Mouse (Mus musculus) Patski (cell line): Measurements from ENCODE around the gene Ticam1. TPM values are rescaled to one million over a fixed set of nuclear protein-coding genes. Genes with fewer than 3 reads are reported as not detected.

ENCODE experiments used
- ATAC-seq: fragments of 100-300 bp; one replicate; pipeline ENCODE4 v1.8.0; 2021
- CTCF ChIA-PET: fragments of 350-600 bp; sonication (Branson Sonifier 250); formaldehyde crosslinking; loops from one replicate; lab custom pipeline; 2022; ENCODE audit warnings: inconsistent platforms; lab: Charles Lee
- POLR2A ChIA-PET: fragments of 350-600 bp; sonication (Branson Sonifier 250); formaldehyde crosslinking; loops from one replicate; lab custom pipeline; 2022; ENCODE audit warnings: antibody characterized with exemption, inconsistent platforms; lab: Charles Lee
- DNase-seq: peaks from one replicate; pipeline ENCODE4 v3.0.0-alpha.2; 2011; ENCODE audit warnings: low read depth, low spot score
- H3K27me3 ChIP-seq: fragments of 371-371 bp; one replicate; pipeline ENCODE4 v1.5.1; 2021
- CTCF ChIP-seq: fragments of 100-300 bp; IDR thresholded peaks from one replicate; pipeline ENCODE4 v1.5.1; 2021
- in situ Hi-C: fragments of 300-500 bp; cut with MboI; formaldehyde crosslinking; loops from 3 replicates; pipeline ENCODE4 v1.11.1; 2018; ENCODE audit warnings: low pct_unique_long_range_greater_than_20kb, mixed read lengths
- polyA plus RNA-seq: library from polyadenylated mRNA; unstranded; gene quantifications from one replicate; pipeline ENCODE4 v1.2.3, GENCODE M21; 2021

Ticam1 gene
- polyA plus RNA-seq, 1 experiment from 2014 or later, result 23.9 TPM

DNA sequence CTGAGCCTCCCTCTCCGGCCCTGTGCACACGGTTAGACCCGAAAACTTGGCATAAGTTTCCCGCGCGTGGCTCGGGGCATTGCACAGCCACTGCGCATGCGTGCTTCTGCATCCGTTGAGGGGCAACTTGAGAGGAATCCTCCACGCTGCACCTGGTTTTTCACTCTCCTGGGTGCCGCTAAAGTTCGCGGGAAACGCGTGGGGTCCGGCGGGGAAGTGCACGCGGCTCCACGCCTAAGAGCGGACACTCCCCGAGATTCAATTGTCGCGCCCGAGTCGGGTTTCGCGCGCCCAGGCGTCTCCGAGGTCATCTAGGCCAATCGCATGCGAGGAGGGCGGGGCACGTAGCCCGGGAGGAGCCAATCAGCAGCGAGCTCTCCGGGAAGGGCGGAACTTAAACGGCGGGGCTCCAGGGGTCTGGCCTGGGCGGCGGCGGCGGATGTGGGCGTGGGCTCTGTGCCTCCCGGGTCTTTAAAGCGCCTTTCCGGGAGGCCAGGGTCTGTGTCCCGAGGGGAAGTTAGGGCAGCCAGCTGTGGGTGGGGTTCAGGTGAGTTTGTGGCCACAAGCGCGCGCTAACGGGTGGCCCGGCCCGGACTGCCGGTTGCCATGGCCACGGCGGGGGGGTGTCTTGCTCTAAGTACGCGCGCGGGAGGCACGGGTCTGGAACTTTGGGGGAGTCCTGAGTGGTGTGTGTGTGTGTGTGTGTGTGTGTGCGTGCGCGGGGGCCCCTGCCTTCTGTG is 27.4 kb upstream of the Ticam1 start:
- peak; percentile 95 for ATAC-seq
- POLR2A ChIA-PET, result interaction anchor here (1.0 to 1.6 kb wide), 2 partner anchors 13 to 15 kb away, joined by 3 to 5 read pairs; no protein-coding TSS in a partner anchor
- CTCF ChIA-PET, result interaction anchor here (1.8 kb wide), 1 partner anchor 13 kb away, joined by 5 read pairs; no protein-coding TSS in a partner anchor
- TF ChIP-seq CTCF, result no peak
- DNase-seq, result no peak
- in situ Hi-C loops, result no loop called here
- H3K27me3 ChIP-seq, result no peaks in the 10 kb centered on the region

DNA sequence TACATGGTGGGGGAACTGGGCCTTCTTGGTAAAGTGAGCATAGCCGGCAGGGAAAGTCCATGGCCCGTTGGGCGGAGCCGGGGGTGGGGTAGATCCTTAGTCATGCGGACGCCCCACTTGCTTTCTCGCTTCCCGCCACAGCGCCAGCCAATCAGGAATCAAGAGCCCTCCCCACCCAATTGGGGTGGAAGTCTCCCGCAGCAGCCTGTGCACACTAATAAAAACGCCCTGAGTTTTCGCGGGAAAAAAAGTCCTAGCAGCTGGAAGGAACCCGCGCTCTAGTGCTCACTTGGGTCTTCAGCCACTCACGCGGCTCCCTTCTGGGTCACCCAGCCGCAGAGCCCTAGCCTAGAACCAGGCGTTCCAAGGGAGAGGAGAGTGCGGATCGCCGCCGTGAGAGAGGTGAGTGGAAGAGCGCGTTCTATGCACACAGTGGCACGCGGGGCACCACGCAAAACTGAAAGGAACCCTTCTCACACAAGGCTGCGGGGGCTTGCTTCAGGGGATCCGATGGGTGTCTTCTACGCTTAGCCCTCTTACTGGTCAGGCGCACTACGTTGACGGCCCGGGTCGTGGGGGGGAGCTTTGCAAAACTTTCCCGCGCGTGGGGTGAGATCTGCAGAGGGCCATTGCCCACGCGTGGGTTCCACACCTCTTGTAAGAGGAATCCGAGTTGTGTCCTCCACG is 26.7 kb upstream of the Ticam1 start, which contains the start of gene Uhrf1:
Uhrf1 (plus strand) TSS at position 162 of the 687 bp plus-strand sequence.
- ChIA-PET POLR2A (interaction anchor here (1.0 to 1.6 kb wide), 2 partner anchors 11 to 14 kb away, joined by 3 to 6 read pairs; partner anchors contain the start of gene Plin3), CTCF (interaction anchor here (1.8 kb wide), 1 partner anchor 13 kb away, joined by 5 read pairs; no protein-coding TSS in a partner anchor)
- no peak for TF ChIP-seq CTCF
- ATAC-seq (peak; percentile 15), DNase-seq (no peak)
- H3K27me3 ChIP-seq, result no peaks in the 10 kb centered on the region
- in situ Hi-C loops, result no loop called here

DNA sequence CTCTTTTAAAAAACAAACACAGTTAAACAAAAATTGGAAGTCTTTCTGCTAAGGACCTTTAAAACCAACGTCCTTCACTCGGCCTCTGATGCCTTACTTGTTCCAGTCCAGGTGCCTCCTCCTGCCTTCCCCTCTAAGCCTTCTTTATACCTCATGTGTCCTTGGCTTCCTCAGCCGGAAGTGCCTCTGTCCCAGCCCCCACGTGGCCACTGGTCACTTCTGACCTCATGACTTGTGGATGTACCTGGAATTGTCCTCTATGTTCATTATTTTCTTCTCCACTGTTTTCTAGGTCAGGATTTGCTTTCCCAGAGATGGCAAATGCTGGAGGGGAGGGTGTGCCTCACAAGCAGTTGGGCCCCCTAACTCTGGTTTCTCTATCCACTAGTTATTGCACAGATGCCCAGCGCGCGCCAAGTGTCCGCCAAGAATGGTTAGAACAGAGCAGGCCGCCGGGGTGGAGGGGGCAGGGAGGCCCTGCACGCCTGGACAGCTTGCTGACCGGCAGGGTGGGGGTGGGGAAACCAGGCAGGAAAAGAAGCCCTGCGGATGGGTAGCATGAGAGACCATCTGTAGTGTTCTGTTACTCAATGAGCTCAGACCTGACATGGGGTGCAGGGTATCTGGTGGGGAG is 25.9 kb upstream of the Ticam1 start:
- ATAC-seq (no peak), DNase-seq (no peak)
- no peaks in the 10 kb centered on the region for H3K27me3 ChIP-seq
- no peak for TF ChIP-seq CTCF
- ChIA-PET POLR2A (interaction anchor here (1.6 kb wide), 1 partner anchor 10 kb away, joined by 6 read pairs; the partner anchor contains the start of gene Plin3), CTCF (interaction anchor here (1.8 kb wide), 1 partner anchor 12 kb away, joined by 5 read pairs; no protein-coding TSS in a partner anchor)
- in situ Hi-C loops, result no loop called here

DNA sequence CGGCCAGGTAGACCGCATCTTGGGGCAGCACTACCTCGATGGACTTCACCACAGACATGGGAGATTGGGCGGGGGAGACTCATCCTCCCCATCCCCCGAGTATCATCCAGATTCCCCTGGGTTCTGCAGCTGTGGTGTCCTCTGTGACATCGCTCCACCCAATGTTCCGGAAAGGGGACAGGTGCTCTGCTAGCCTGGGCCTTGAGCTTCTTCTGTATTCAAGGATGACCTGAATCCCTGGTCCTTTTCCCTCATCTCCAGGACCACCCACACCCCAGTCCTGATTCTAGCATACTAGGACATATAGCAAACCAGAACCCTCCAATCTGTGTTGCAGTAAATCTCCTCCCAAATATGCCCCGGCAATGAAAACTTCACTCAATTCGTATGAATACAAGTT is 23.6 kb upstream of the Ticam1 start, which contains the start of gene Arrdc5:
Arrdc5 (minus strand) TSS at position 101 of the 400 bp plus-strand sequence.
- POLR2A ChIA-PET, result interaction anchor here (0.9 kb wide), 1 partner anchor 9 kb away, joined by 4 read pairs; no protein-coding TSS in a partner anchor
- TF ChIP-seq CTCF, result no peak
- ATAC-seq (no peak), DNase-seq (no peak)
- CTCF ChIA-PET, result interaction anchor here (1.5 kb wide), 1 partner anchor 9 kb away, joined by 4 read pairs; no protein-coding TSS in a partner anchor
- no peaks in the 10 kb centered on the region for H3K27me3 ChIP-seq
- in situ Hi-C loops, result no loop called here

DNA sequence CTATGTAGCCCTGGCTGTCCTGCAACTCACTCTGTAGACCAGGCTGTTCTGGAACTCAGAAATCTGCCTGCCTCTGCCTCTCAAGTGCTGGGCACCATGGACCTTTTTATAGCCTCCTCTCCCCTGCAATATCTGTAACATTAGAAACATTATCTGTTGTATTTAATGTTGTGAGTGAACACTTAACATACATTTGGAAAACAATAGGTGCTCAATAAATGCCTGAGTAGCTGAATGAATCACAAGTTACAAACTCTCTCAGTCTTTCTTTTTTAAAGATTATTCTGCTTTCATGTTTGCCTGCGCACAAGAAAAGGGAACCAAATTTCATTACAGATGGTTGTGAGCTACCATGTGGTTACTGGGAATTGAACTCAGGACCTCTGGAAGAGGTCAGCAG is 21.7 kb upstream of the Ticam1 start:
- no peak for DNase-seq
- in situ Hi-C loops, result no loop called here
- TF ChIP-seq CTCF, result no peak
- no peaks in the 10 kb centered on the region for H3K27me3 ChIP-seq
- CTCF ChIA-PET, result interaction anchor here (1.0 kb wide), 1 partner anchor 16 kb away, joined by 3 read pairs; no protein-coding TSS in a partner anchor
- no peak for ATAC-seq
- POLR2A ChIA-PET, result no interaction called here

DNA sequence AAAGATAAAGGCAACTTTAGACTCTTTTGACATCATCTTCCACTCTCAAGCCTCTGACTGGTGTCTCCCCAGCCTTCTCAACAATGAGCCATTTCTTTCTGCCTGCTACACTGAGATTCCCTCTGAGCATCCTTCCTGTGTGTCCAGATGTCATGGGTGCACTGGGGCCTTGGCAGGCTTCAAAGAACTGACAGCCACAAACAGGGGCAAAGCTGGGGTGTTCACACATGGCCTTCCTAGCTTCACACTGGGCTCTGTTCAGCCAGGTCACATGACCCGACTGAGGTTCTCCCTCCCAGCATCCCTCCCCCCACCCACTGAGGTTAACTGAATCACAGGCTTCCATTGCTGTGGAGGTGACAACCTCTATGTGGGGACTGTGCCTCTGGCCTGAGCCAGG is 19.6 kb upstream of the Ticam1 start:
- no peaks in the 10 kb centered on the region for H3K27me3 ChIP-seq
- ChIA-PET POLR2A (no interaction called here), CTCF (interaction anchor here (1.3 kb wide), 1 partner anchor 54 kb away, joined by 3 read pairs; no protein-coding TSS in a partner anchor)
- in situ Hi-C loops, result no loop called here
- TF ChIP-seq CTCF, result no peak
- ATAC-seq, result no peak
- no peak for DNase-seq

DNA sequence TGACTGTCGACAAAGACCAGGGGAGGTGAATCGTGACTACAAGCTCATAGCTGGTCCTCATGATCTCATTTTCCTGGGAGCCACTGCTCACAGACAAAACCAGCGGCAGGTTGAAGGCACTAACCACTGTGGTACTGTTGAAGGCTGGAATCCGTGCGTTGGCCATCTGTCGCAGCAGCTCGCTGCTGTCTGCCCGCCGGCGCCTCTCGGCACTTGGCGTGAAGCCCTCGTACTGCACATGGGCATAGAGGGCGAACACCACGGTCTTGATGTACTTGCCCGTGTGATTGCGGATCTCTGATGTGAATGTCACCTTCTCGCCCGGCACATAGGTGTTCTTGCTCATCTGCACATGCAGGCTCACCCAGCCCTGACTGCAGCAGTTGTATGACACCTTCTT is 17.7 kb upstream of the Ticam1 start:
- no peak for ATAC-seq
- DNase-seq, result no peak
- ChIA-PET CTCF (interaction anchor here (1.0 to 4.3 kb wide), 3 partner anchors 20 to 56 kb away, joined by 3 to 18 read pairs (median 3); partner anchors contain the start of gene Kdm4b), POLR2A (no interaction called here)
- H3K27me3 ChIP-seq, result no peaks in the 10 kb centered on the region
- in situ Hi-C loops, result no loop called here
- no peak for TF ChIP-seq CTCF

DNA sequence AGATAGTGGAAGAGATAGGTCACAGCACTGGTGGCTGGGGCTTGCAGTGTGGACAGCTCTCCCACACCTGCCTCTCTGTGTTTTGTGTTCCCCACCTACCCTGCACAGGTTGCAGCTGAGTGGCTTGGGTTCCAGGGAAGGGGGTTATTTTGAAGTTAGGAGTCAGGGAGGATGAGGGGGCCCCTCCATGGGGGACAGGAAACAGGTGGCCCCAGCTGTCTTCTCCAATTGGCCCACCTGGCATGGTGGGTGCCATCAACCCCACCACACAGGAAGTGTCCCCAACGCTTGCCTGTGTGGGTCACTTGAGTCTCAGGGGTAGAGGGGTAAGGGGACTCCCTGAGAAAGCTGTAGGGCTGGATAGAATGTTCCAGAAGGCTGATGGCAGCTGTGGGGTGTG is 16.7 kb upstream of the Ticam1 start:
- CTCF ChIA-PET, result interaction anchor here (1.0 to 4.3 kb wide), 4 partner anchors 14 to 57 kb away, joined by 3 to 18 read pairs (median 4); partner anchors contain the start of gene Kdm4b
- no peaks in the 10 kb centered on the region for H3K27me3 ChIP-seq
- no peak for TF ChIP-seq CTCF
- POLR2A ChIA-PET, result no interaction called here
- DNase-seq (no peak), ATAC-seq (no peak)
- in situ Hi-C loops, result no loop called here

DNA sequence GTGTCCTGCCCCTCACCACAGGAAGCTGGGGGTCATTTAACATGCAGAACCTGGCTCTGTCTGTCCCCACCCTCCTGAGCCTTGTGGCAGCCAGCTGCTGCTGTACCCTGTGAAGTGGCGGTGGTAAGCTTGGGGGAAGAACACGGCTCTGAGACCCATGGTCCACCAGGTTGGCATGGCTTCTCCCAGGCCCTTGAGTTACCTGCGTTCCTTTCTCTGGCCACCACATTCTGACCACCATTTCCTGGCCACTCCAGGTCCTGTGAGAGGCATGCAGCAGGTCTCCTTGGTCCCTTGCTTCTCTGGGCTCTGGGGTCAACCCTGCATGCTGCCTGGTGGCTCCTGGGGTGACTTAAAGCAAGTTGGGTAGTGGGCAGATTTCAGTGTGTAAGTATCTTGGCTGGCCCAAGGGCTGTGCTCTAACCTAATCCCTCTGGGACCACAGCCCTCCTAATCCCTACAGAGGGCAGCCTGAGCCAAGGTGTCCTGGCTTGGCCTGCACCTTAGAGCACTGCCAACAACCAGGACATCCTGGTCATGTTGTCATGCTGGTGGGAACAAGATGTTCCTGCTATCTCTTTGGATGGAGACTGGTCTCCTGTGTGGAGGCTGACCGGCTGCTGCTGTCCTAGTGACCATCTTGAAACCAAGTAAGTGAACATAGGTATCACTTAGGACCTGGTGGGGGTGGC is 16.1 kb upstream of the Ticam1 start, which contains the start of gene Plin3:
Plin3 (minus strand) TSS at position 343 of the 692 bp plus-strand sequence.
- in situ Hi-C loops, result no loop called here
- ChIA-PET POLR2A (interaction anchor here (1.7 kb wide), 1 partner anchor 10 kb away, joined by 6 read pairs; the partner anchor contains the start of gene Uhrf1), CTCF (interaction anchor here (1.1 to 4.3 kb wide), 3 partner anchors 14 to 57 kb away, joined by 4 to 18 read pairs (median 5); no protein-coding TSS in a partner anchor)
- no peak for TF ChIP-seq CTCF
- ATAC-seq, result no peak
- no peaks in the 10 kb centered on the region for H3K27me3 ChIP-seq
- no peak for DNase-seq
